Mouse (Mus musculus) adrenal gland, postnatal 4 days (tissue): ENCODE data around the gene Hmbs. TPM values are rescaled to one million over a fixed set of nuclear protein-coding genes. Genes with fewer than 3 reads are reported as not detected.
"Not testable (repeated sequence)": the region's sequence is repeated elsewhere in the genome, so short reads cannot be mapped to it uniquely, and the experiment has no call there.

Source experiments
- DNase-seq, 2 experiments: peaks; one replicate each; pipeline ENCODE4 v3.0.0; 2021 to 2022; ENCODE audit warnings: low spot score in 2 of 2, mixed read lengths in 2 of 2
- total RNA-seq, 2 experiments: library from RNA; stranded (reverse); gene quantifications; 2 replicates each; pipeline ENCODE4 v1.2.3; 2021

Gene Hmbs
- total RNA-seq, 2 experiments from 2014 or later = 118 to 136 TPM

- DNase-seq = no peak
Measured at GRCm38 (mm10) chr9:44345570-44346433, 1.8 kb upstream of the Hmbs start.

DNA sequence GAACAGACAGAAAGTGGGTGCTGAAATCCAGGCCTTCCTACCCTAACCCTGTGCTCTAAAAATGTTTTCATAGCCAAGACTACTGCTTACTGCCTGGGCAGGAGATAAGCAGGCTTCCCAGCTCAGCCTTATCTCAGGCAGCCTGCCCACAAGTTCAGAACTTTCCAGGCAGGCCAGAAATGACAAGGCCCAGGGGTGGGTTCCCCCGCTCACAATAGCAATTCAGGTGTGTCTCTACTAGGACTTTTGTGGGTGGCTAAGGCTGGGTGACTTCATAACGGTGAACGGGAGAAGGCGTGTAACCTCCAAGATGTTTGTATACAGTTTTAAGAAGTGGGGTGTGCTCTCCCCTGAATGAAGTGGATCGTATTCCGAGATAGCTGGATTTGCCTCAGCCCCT lies 738 bp downstream of the Hmbs start:
- DNase-seq = no peak

- no peak for DNase-seq
Measured at GRCm38 (mm10) chr9:44342605-44343004, 1.4 kb downstream of the Hmbs start.

GRCm38 (mm10) chr9:44342173-44342572 lies 1.9 kb downstream of the Hmbs start:
- no peak for DNase-seq

DNA sequence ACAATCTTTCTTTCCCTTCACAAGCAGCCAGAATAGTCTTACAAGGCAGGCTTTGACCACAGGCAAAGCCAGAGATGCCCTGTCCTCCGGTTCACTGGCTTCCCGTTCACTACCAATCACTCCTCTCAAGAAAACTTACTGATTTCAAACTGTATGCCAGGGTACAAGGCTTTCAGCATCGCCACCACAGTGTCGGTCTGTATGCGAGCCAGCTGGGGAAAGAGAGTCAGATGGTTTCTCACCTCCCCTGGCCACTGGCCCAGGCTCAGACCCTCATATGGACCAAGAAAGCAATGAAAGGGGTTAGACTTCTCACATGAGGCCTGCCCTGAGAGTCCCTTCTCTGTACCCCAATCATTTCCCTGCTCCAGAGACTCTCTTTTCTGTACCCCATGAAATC lies 2.5 kb downstream of the Hmbs start:
- no peak for DNase-seq

DNA sequence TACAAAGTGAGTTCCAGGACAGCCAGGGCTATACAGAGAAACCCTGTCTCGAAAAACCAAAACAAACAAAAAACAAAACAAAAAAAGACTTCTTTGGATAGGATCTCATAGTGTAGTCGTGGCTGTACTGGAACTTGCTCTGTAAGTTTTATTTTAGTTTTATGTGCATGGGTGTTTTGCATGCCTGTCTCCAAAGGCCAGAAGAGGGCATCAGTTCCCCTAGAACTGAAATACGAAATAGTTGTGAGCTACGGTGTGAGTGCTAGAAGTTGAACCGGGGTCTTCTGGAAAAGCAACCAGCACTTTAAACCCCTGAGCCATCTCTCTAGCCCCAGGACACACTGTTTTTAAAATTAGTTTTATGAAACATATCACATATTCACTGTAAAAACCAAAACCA lies 5.5 kb downstream of the Hmbs start:
- DNase-seq = no peak

GRCm38 (mm10) chr9:44337436-44338169 lies 6.4 kb downstream of the Hmbs start:
- DNase-seq = no peak

GRCm38 (mm10) chr9:44336964-44337363 lies 7.1 kb downstream of the Hmbs start:
- no peak for DNase-seq

GRCm38 (mm10) chr9:44336513-44336912 lies 7.5 kb downstream of the Hmbs start:
- not testable (repeated sequence) for DNase-seq

DNA sequence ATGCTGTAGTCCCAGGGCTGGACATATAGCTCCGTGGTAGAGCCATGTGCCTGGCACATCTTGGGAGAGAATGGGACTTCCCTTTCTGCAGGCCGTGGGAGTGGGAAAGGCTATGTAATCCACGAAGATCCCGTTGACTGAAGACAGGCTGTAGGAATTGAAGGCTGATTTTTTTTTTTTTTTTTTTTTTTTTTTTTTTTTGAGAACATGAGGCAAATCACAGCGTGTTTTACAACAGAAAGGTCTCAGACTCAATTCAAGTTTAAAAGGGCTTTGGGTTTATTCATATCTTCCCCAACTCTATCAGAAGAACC lies 8.0 kb downstream of the Hmbs start:
- DNase-seq = no peak

DNA sequence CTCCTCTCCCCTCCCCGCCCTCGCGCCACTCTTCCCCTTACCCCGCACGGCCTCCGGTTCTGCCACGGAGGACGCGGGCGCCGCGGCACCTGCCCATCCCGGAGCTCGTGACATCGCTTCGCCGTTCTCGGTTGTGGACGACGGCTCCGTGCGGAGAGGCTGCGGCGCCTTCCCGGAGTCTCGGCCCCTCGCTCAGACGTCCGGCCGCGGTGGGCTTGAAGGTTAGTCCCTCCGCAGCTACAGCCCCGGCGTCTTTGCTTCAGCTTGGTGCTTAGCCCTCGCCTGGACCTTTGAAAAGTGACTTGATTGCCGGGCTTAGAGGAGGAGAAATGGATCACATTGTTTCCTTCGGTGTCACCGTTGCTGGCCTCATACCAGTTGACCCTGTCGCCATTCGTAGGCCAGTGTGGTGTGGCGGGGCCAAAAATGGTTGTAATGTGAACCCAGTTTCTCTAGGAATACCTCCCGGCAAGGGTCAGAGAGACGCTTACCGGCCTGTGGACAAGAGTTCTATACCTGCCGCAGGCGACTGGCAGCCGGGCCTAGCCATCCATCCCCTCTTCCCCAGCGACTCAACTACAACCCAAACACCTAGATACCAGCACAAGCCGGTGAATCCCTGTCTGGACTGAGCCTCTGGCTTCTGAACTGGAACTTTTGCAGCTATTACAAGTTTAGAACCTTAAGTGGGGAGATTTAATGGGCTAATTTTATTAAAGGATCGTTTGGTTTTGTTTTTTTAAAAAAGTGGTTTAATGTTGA lies 8.5 kb downstream of the Hmbs start:
- no peak for DNase-seq

- DNase-seq = peak; percentile 92 to 96
Measured at GRCm38 (mm10) chr9:44334396-44335330, 9.4 kb downstream of the Hmbs start, which contains the start of gene H2afx. H2afx (plus strand) TSS chr9:44334694.

DNA sequence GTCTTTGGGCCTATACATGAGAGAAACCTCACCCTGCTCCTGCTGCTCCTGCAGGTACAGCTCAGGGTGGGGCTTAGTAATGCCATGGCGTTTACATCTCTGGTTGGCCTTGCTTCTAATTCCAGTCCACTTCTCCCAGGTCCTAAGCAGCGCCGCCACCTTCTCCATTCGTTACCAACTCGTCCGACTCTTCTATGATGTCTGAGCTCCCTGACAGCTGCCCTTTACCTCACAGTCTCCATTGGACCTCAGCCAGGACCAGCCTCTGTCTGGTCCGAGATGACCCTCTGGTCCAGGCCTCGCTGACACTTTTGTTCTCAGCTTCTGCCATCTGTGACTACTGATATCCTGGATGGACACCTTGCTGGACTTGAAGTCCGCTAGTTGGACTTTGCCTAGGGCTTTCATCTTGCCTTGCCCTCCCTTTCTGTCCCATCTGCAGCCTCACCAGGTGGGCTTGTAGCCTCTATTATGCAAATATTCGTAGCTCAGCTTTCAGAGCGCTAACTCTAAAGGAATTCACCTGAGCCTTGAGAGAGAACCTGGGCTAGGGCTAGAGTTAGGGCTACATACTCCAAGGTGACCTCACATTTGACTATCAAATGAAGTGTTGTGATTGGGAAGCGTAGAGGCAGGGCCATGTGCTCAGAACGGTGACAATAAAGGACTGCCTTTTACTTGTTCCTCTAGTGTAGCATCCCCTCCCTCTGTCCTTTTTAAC lies 10.9 kb downstream of the Hmbs start:
- no peak for DNase-seq

GRCm38 (mm10) chr9:44330736-44331135 lies 13.3 kb downstream of the Hmbs start:
- DNase-seq = no peak

DNA sequence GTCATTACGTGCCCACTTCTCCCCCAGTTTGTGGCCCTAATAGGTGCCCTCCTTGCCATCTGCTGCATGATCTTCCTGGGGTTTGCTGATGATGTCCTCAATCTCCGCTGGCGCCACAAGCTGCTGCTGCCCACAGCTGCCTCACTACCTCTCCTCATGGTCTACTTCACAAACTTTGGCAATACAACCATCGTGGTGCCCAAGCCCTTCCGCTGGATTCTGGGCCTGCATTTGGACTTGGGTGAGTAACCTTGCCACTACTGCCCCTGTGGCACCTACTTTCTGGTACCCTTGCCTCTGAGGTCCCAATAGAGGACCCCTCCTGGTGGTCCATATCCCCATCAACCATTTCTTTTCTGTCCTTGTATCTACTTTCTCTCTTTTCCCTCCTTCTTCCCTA lies 16.1 kb downstream of the Hmbs start:
- no peak for DNase-seq

DNA sequence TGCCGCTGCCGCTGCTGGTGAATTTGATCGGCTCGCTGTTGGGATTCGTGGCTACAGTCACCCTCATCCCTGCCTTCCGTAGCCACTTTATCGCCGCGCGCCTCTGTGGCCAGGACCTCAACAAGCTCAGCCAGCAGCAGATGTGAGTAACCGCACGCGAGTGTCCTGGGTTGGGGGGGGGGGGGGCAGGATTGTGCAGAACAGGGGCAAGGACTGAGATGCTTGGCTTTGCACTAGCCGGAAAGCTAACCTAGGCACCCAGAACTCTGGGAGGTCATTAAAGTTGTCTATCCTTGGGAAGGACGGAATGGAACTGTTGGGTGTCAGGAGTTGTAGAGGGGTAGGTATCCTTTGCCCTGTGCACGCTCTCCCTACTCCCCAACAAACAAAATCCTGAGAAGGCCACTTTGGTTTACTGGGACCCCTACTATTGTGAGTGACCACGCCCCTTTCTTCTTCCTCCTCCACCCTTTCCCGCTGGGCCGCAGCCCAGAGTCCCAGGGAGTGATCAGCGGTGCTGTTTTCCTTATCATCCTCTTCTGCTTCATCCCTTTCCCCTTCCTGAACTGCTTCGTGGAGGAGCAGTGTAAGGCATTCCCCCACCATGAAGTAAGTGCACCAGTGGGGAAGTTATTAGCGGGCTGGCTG lies 16.8 kb downstream of the Hmbs start:
- no peak for DNase-seq

DNA sequence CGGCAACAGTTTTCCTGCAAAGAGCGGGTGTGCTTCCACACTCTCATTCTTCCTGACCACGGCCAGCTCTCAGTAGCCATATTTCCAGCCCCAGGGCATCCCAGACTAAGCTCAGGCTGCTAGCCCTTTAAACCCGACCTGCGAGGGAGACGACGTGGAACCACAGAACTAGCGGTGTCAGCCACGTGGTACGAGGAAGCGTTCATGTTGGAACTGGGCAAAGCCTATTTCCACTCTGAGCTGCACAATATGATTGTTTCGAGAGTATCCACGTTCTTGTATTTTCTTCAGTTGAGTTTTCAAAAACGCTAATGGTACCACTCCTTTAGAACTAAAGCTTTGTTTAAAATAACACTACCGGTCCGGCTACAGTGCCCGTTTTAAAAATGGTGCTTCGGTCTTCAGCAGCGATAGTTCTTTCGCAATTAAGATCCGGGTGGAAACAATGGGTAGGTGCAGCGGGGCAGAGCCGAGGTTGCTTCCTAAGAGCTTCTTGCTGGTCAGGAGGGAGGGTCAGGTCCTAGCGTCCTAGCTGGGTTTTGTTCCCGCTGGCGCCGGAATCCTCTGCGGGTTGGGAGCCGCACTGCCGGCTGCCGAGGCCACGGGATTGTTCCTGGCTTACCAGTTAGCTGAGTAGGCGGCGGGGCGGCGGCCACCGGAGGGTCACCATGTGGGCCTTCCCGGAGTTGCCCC lies 17.5 kb downstream of the Hmbs start:
- DNase-seq = peak in 1 of 2 experiments; percentile 63

- no peak for DNase-seq
Measured at GRCm38 (mm10) chr9:44325768-44326370, 18.2 kb downstream of the Hmbs start, which contains the start of gene Dpagt1. Dpagt1 (plus strand) TSS chr9:44326019.
